Mouse (Mus musculus) myocyte (in vitro differentiated cells): ENCODE measurements around the gene Pttg1. TPM values are rescaled to one million over a fixed set of nuclear protein-coding genes. Genes with fewer than 3 reads are reported as not detected.

Experiments used
- H3K27me3 ChIP-seq: one replicate; pipeline ENCODE4 v1.6.1; 2011; ENCODE audit not compliant: control insufficient read depth, insufficient read depth, insufficient read length
- H3K36me3 ChIP-seq: one replicate; pipeline ENCODE4 v1.6.1; 2011; ENCODE audit not compliant: control insufficient read depth, insufficient read depth
- H3K4me2 ChIP-seq: one replicate; pipeline ENCODE4 v1.6.1; 2011; ENCODE audit warnings: low read depth, control low read depth
- H3K4me3 ChIP-seq: one replicate; pipeline ENCODE4 v1.5.1; 2011; ENCODE audit warnings: mild to moderate bottlenecking, control low read depth, moderate library complexity
- H3K79me2 ChIP-seq: one replicate; pipeline ENCODE4 v1.6.1; 2011; ENCODE audit not compliant: control insufficient read depth, insufficient read depth
- H3ac ChIP-seq: one replicate; pipeline ENCODE4 v1.6.1; 2011; ENCODE audit not compliant: control insufficient read depth, insufficient read length
- CEBPB ChIP-seq: IDR thresholded peaks from 2 replicates; pipeline ENCODE4 v1.6.1; 2011; ENCODE audit warnings: mild to moderate bottlenecking, moderate library complexity; ENCODE audit not compliant: poor library complexity, insufficient read depth, severe bottlenecking
- E2F4 ChIP-seq: IDR thresholded peaks from one replicate; pipeline ENCODE4 v1.6.1; 2011; ENCODE audit warnings: mild to moderate bottlenecking, control low read depth, moderate library complexity; ENCODE audit not compliant: insufficient read depth
- MAX ChIP-seq: IDR thresholded peaks from one replicate; pipeline ENCODE4 v1.6.1; 2011; ENCODE audit warnings: low read depth, mild to moderate bottlenecking, control low read depth
- MYOD1 ChIP-seq, 3 experiments: IDR thresholded peaks; one replicate each; pipeline ENCODE4 v1.6.1; 2011; ENCODE audit warnings: control low read depth in 2 of 3, low read depth in 2 of 3, mild to moderate bottlenecking in 2 of 3, moderate library complexity in 1 of 3; ENCODE audit not compliant: insufficient read length in 2 of 3, control insufficient read depth in 1 of 3
- MYOG ChIP-seq, 3 experiments: IDR thresholded peaks; one replicate each; pipeline ENCODE4 v1.6.1; 2011; ENCODE audit warnings: control low read depth in 2 of 3, low read depth in 2 of 3, mild to moderate bottlenecking in 2 of 3; ENCODE audit not compliant: insufficient read length in 2 of 3, control insufficient read depth in 1 of 3, insufficient read depth in 1 of 3
- POLR2A ChIP-seq: IDR thresholded peaks from one replicate; pipeline ENCODE4 v1.6.1; 2011; ENCODE audit warnings: low read depth, mild to moderate bottlenecking, control low read depth, moderate library complexity; ENCODE audit not compliant: insufficient read length
- POLR2AphosphoS2 ChIP-seq: IDR thresholded peaks from one replicate; pipeline ENCODE4 v1.6.1; 2011; ENCODE audit warnings: low read depth, control low read depth; ENCODE audit not compliant: insufficient read length
- REST ChIP-seq: IDR thresholded peaks from one replicate; pipeline ENCODE4 v1.6.1; 2011; ENCODE audit warnings: mild to moderate bottlenecking, control low read depth, moderate library complexity; ENCODE audit not compliant: insufficient read depth, insufficient read length
- SRF ChIP-seq: IDR thresholded peaks from one replicate; pipeline ENCODE4 v1.6.1; 2011; ENCODE audit warnings: low read depth; ENCODE audit not compliant: control insufficient read depth, insufficient read length
- TCF12 ChIP-seq: IDR thresholded peaks from one replicate; pipeline ENCODE4 v1.6.1; 2011; ENCODE audit warnings: mild to moderate bottlenecking, control low read depth; ENCODE audit not compliant: poor library complexity, insufficient read depth, severe bottlenecking
- TCF3 ChIP-seq: IDR thresholded peaks from one replicate; pipeline ENCODE4 v1.6.1; 2011; ENCODE audit warnings: low read depth, control low read depth; ENCODE audit not compliant: insufficient read length
- USF1 ChIP-seq: IDR thresholded peaks from one replicate; pipeline ENCODE4 v1.6.1; 2011; ENCODE audit warnings: low read depth, mild to moderate bottlenecking, control low read depth, moderate library complexity
- polyA plus RNA-seq: library from polyadenylated mRNA; unstranded; fragments of >200 nt; fragmentation: generic; extraction: Trizol; gene quantifications from one replicate; pipeline ENCODE4 v1.2.1, GENCODE M21; 2012; ENCODE audit warnings: missing spikeins

The Pttg1 gene
- polyA plus RNA-seq, 1 experiment: 105 TPM

- no peaks in the 10 kb centered on the region for H3K36me3 ChIP-seq
- H3K79me2 ChIP-seq: no peaks in the 10 kb centered on the region
- H3K4me3 ChIP-seq: no peak overlapping the region
- no peak overlapping the region for H3ac ChIP-seq
- H3K4me2 ChIP-seq: no peak overlapping the region
- TF ChIP-seq POLR2A: no peak
- H3K27me3 ChIP-seq: no peaks in the 10 kb centered on the region
These were observed 13.1 kb downstream of the Pttg1 start for GRCm38 (mm10) chr11:43412771-43413451.

GRCm38 (mm10) chr11:43411413-43411812 lies 14.6 kb downstream of the Pttg1 start:
- TF ChIP-seq POLR2A: no peak
- TF ChIP-seq USF1: no peak
- TF ChIP-seq MYOG (IDR thresholded peaks at IDR 0.05; ENCODE audit: control insufficient read depth in 1 of 3, insufficient read depth in 1 of 3, insufficient read length in 2 of 3, low read depth in 2 of 3): no peak
- TF ChIP-seq REST: no peak
- TF ChIP-seq MAX: no peak
- TF ChIP-seq SRF: no peak
- TF ChIP-seq POLR2AphosphoS2: no peak
- TF ChIP-seq TCF12: no peak
- TF ChIP-seq MYOD1 (IDR thresholded peaks at IDR 0.05; ENCODE audit: control insufficient read depth in 1 of 3, insufficient read length in 2 of 3, low read depth in 2 of 3): no peak
- TF ChIP-seq E2F4: no peak
- no peaks in the 10 kb centered on the region for H3K36me3 ChIP-seq
- no peaks in the 10 kb centered on the region for H3K79me2 ChIP-seq
- H3K4me2 ChIP-seq: no peak overlapping the region
- no peak overlapping the region for H3K4me3 ChIP-seq
- H3K27me3 ChIP-seq: no peaks in the 10 kb centered on the region
- no peak overlapping the region for H3ac ChIP-seq

DNA sequence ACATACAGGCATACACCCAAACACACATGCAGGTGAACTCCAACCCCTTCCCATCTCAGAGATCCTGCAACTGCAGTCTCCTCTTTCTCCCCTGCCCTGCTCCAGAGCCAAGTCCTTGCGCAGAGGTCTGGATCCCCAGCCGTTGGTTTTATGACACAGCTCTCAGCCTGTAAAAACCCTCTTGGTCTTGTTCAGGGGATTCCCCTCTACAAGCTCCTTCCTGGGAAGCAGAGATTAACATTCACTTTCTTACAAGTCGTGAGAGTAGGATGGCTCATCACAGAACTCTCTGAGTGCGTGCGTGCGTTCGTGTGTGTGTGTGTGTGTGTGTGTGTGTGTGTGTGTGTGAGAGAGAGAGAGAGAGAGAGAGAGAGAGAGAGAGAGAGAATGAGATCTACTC lies 15.8 kb downstream of the Pttg1 start:
- no peaks in the 10 kb centered on the region for H3K79me2 ChIP-seq
- H3K4me2 ChIP-seq: no peak overlapping the region
- no peak for TF ChIP-seq TCF3
- TF ChIP-seq USF1: no peak
- TF ChIP-seq POLR2A: no peak
- no peak for TF ChIP-seq CEBPB
- no peak for TF ChIP-seq SRF
- TF ChIP-seq MAX: no peak
- TF ChIP-seq E2F4: no peak
- no peak for TF ChIP-seq MYOD1 (IDR thresholded peaks at IDR 0.05; ENCODE audit: control insufficient read depth in 1 of 3, insufficient read length in 2 of 3, low read depth in 2 of 3)
- no peak for TF ChIP-seq TCF12
- no peak for TF ChIP-seq MYOG (IDR thresholded peaks at IDR 0.05; ENCODE audit: control insufficient read depth in 1 of 3, insufficient read depth in 1 of 3, insufficient read length in 2 of 3, low read depth in 2 of 3)
- TF ChIP-seq POLR2AphosphoS2: no peak
- no peak for TF ChIP-seq REST
- no peaks in the 10 kb centered on the region for H3K27me3 ChIP-seq
- H3K4me3 ChIP-seq: no peak overlapping the region
- no peak overlapping the region for H3ac ChIP-seq
- no peaks in the 10 kb centered on the region for H3K36me3 ChIP-seq

DNA sequence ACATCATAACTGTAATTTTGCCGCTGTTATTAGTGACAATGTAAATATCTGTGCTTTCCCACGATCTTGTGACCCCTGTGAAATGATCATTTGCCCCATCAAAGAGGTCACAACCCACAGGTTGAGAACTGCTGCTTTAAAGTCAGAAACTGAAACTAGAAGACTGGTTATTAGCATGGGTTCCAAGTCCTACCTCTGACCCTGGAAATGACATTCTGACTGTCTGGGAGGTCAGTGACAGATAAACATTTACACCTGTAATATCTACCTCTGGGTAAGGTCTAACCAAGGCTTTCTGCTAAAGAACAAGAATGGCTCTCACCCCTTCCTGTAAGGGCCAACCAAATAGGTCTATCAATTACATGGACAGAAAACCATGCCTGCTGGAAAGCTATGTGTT lies 17.2 kb downstream of the Pttg1 start:
- Histone ChIP-seq H3K4me2 (no peak overlapping the region), H3K79me2 (no peaks in the 10 kb centered on the region), H3K36me3 (no peaks in the 10 kb centered on the region), H3K4me3 (no peak overlapping the region), H3K27me3 (no peaks in the 10 kb centered on the region), H3ac (no peak overlapping the region)
- TF ChIP-seq TCF3: no peak
- TF ChIP-seq POLR2A: no peak
- no peak for TF ChIP-seq TCF12
- no peak for TF ChIP-seq MYOD1 (IDR thresholded peaks at IDR 0.05; ENCODE audit: control insufficient read depth in 1 of 3, insufficient read length in 2 of 3, low read depth in 2 of 3)
- TF ChIP-seq REST: no peak
- TF ChIP-seq USF1: no peak
- TF ChIP-seq E2F4: no peak
- no peak for TF ChIP-seq CEBPB

DNA sequence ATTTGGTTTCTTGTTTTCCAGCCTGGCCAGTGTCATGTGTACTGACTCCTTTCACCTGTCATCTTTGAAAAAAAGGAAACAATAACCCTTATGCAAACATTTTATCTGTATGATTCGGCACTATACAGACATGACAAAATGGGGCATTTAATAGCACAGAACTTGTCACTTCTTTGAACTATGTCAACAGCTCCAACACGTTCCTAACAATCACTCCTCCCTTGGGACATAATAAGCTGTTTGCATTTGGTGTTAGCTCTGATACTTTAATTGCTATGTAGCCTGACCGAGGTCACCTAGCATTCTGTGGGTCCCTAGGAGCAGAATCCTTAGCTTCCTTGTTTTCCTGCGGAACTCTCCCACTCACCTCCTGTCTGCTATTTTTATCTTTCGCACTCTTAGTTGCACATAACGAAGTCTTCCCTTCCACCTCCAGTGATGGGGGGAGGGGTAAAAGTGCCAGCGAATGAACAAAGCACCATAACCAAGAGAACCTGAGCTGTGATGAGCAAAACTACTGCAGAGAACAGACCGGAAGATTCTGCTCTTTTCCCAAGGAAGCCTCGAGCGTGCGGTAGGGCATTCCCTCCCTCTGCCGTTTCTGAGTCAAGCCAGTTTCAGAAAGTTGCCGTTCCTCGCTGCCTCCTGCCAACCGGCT lies 21.8 kb downstream of the Pttg1 start:
- H3K36me3 ChIP-seq: no peaks in the 10 kb centered on the region
- H3K27me3 ChIP-seq: no peaks in the 10 kb centered on the region
- no peak overlapping the region for H3K4me2 ChIP-seq
- no peak overlapping the region for H3ac ChIP-seq
- TF ChIP-seq E2F4: no peak
- H3K4me3 ChIP-seq: no peak overlapping the region
- H3K79me2 ChIP-seq: no peaks in the 10 kb centered on the region
